Mouse (Mus musculus): ENCODE measurements around the gene Capn11. TPM values are rescaled to one million over a fixed set of nuclear protein-coding genes. Genes with fewer than 3 reads are reported as not detected.

Capn11 gene
- polyA plus RNA-seq, 1 experiment from 2014 or later, result 0.59 TPM

- Histone ChIP-seq H3K4me1 (peaks cover 60% of the 10 kb centered on the region), H3K27me3 (ENCODE audit: low read depth, poor library complexity, severe bottlenecking) (peaks cover 28% of the 10 kb centered on the region), H3K36me3 (peaks cover 36% of the 10 kb centered on the region), H3K9me3 (replicated peaks) (no peaks in the 10 kb centered on the region), H3K4me3 (no peak overlapping the region), H3K27ac (no peak overlapping the region; the same call in 1 of the 2 replicates)
- no peak for DNase-seq (ENCODE audit: low spot score)
- WGBS, result 98% methylated on average over 7 of the region's 7 CpGs
Observed at GRCm38 (mm10) chr17:45589236-45589635, 69.9 kb downstream of the Capn11 start.

GRCm38 (mm10) chr17:45588370-45588769, 70.8 kb downstream of the Capn11 start:
- Histone ChIP-seq H3K9me3 (replicated peaks) (no peaks in the 10 kb centered on the region), H3K36me3 (peaks cover 36% of the 10 kb centered on the region), H3K27ac (no peak overlapping the region; the same call in 1 of the 2 replicates), H3K4me3 (no peak overlapping the region), H3K4me1 (peaks cover 56% of the 10 kb centered on the region), H3K27me3 (ENCODE audit: low read depth, poor library complexity, severe bottlenecking) (peaks cover 20% of the 10 kb centered on the region)
- WGBS, result 91% methylated on average over 7 of the region's 7 CpGs
- DNase-seq (ENCODE audit: low spot score), result no peak

- DNase-seq (ENCODE audit: low spot score), result peak; percentile 35
- WGBS, result 93% methylated on average over 3 of the region's 3 CpGs
- Histone ChIP-seq H3K27ac (no peak overlapping the region), H3K4me3 (no peak overlapping the region), H3K4me1 (peaks cover 37% of the 10 kb centered on the region), H3K27me3 (ENCODE audit: low read depth, poor library complexity, severe bottlenecking) (0 out of 2 replicates have a peak, but pooled peaks cover 1% of the 10 kb centered on the region), H3K36me3 (peaks cover 36% of the 10 kb centered on the region), H3K9me3 (replicated peaks) (no peaks in the 10 kb centered on the region)
Observed at GRCm38 (mm10) chr17:45586449-45586837, 72.7 kb downstream of the Capn11 start.

GRCm38 (mm10) chr17:45585725-45586448, 73.2 kb downstream of the Capn11 start:
- Histone ChIP-seq H3K4me1 (peaks cover 37% of the 10 kb centered on the region), H3K9me3 (replicated peaks) (no peaks in the 10 kb centered on the region), H3K27me3 (ENCODE audit: low read depth, poor library complexity, severe bottlenecking) (no peaks in the 10 kb centered on the region), H3K4me3 (no peak overlapping the region), H3K36me3 (peaks cover 36% of the 10 kb centered on the region), H3K27ac (peak overlapping the region; percentile 82)
- WGBS, result 69% methylated on average over 23 of the region's 23 CpGs
- no peak for DNase-seq (ENCODE audit: low spot score)

- DNase-seq (ENCODE audit: low spot score), result peak; percentile 92
- H3K4me3 ChIP-seq, result peak overlapping the region; percentile 20
- 14% methylated on average over 14 of the region's 14 CpGs for WGBS
Observed at GRCm38 (mm10) chr17:45584939-45585678, 74.0 kb downstream of the Capn11 start.

GRCm38 (mm10) chr17:45584096-45584896, 74.8 kb downstream of the Capn11 start:
- H3K4me3 ChIP-seq, result peak overlapping the region; percentile 20
- no peak for DNase-seq (ENCODE audit: low spot score)
- 39% methylated on average over 12 of the region's 12 CpGs for WGBS

More at GRCm38 (mm10) chr17:45584939-45585678, 74.0 kb downstream of the Capn11 start:
- no peaks in the 10 kb centered on the region for H3K27me3 ChIP-seq (ENCODE audit: low read depth, poor library complexity, severe bottlenecking)
- peaks cover 36% of the 10 kb centered on the region for H3K36me3 ChIP-seq
- peaks cover 32% of the 10 kb centered on the region for H3K4me1 ChIP-seq
- peak overlapping the region; percentile 82 for H3K27ac ChIP-seq
- H3K9me3 ChIP-seq (replicated peaks), result no peaks in the 10 kb centered on the region

GRCm38 (mm10) chr17:45582715-45583355, 76.3 kb downstream of the Capn11 start:
- Histone ChIP-seq H3K27me3 (ENCODE audit: low read depth, poor library complexity, severe bottlenecking) (no peaks in the 10 kb centered on the region), H3K27ac (no peak overlapping the region), H3K36me3 (peaks cover 18% of the 10 kb centered on the region), H3K9me3 (replicated peaks) (no peaks in the 10 kb centered on the region), H3K4me3 (no peak overlapping the region), H3K4me1 (peaks cover 31% of the 10 kb centered on the region)
- no peak for DNase-seq (ENCODE audit: low spot score)
- 77% methylated on average over 6 of the region's 6 CpGs for WGBS

More at GRCm38 (mm10) chr17:45584096-45584896, 74.8 kb downstream of the Capn11 start:
- peak overlapping the region; percentile 82 for H3K27ac ChIP-seq
- H3K27me3 ChIP-seq (ENCODE audit: low read depth, poor library complexity, severe bottlenecking), result no peaks in the 10 kb centered on the region
- H3K36me3 ChIP-seq, result peaks cover 31% of the 10 kb centered on the region
- H3K9me3 ChIP-seq (replicated peaks), result no peaks in the 10 kb centered on the region
- peaks cover 31% of the 10 kb centered on the region for H3K4me1 ChIP-seq

GRCm38 (mm10) chr17:45582188-45582587, 76.9 kb downstream of the Capn11 start:
- no peak overlapping the region for H3K27ac ChIP-seq
- WGBS, result 88% methylated on average over 6 of the region's 6 CpGs
- no peaks in the 10 kb centered on the region for H3K9me3 ChIP-seq (replicated peaks)
- peaks cover 15% of the 10 kb centered on the region for H3K36me3 ChIP-seq
- H3K27me3 ChIP-seq (ENCODE audit: low read depth, poor library complexity, severe bottlenecking), result no peaks in the 10 kb centered on the region
- DNase-seq (ENCODE audit: low spot score), result no peak
- peaks cover 31% of the 10 kb centered on the region for H3K4me1 ChIP-seq
- H3K4me3 ChIP-seq, result no peak overlapping the region

GRCm38 (mm10) chr17:45581567-45581983, 77.5 kb downstream of the Capn11 start:
- WGBS, result 16% methylated on average over 2 of the region's 2 CpGs
- Histone ChIP-seq H3K27me3 (ENCODE audit: low read depth, poor library complexity, severe bottlenecking) (no peaks in the 10 kb centered on the region), H3K36me3 (peaks cover 9% of the 10 kb centered on the region), H3K27ac (peak overlapping the region; percentile 25; the same call in 1 of the 2 replicates), H3K9me3 (replicated peaks) (no peaks in the 10 kb centered on the region), H3K4me1 (peaks cover 31% of the 10 kb centered on the region), H3K4me3 (no peak overlapping the region)
- peak; percentile 79 for DNase-seq (ENCODE audit: low spot score)

GRCm38 (mm10) chr17:45580958-45581477, 78.1 kb downstream of the Capn11 start:
- Histone ChIP-seq H3K36me3 (peaks cover 3% of the 10 kb centered on the region; the same call in 1 of the 2 replicates), H3K27ac (peak overlapping the region; percentile 25; the same call in 1 of the 2 replicates), H3K9me3 (replicated peaks) (no peaks in the 10 kb centered on the region), H3K27me3 (ENCODE audit: low read depth, poor library complexity, severe bottlenecking) (no peaks in the 10 kb centered on the region), H3K4me3 (no peak overlapping the region), H3K4me1 (peaks cover 29% of the 10 kb centered on the region)
- WGBS, result 50% methylated on average over 12 of the region's 12 CpGs
- no peak for DNase-seq (ENCODE audit: low spot score)
